Mouse (Mus musculus): ENCODE data around the gene Mapk8ip3.

The Mapk8ip3 gene

DNA sequence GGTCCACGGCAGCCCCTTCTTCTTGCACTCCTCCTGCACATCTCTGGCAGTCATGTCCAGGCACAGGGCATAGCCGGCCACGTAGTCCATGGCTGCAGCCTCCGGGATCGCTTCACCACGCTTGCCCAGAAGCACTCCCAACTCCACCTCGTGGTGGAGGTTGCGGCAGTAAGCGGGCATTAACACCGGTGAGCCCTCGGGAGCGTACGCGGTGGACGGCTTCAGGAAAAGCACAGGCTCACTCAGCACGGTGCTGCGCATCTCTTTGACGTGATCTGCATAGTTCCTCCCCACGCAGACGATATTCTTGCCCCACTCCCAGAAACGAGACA is 87.1 kb downstream of the Mapk8ip3 start:
- no peak for DNase-seq (ENCODE audit: low spot score in 2 of 2)

DNA sequence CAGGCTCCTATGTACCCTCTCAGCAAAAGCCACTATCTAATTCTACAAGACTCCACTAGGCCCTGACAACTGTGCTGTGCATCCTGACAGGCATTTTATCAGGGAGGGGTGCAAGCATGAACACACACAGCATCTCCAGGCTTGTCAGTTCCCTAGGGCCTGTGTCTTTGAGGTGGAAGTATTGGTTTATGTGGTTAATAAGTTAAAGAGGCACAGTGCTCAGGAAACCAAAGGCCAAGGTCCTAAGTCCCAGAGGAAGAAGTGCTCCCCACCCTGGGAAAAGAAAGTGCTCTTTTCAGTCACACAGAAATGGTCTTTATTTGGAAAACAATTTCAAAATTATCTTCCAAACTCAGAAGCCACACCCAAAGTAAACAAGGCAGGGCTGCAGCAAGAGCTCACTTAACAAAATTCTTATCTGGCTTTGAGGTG is 88.2 kb downstream of the Mapk8ip3 start:
- peak; percentile 42 to 57 for DNase-seq (ENCODE audit: low spot score in 2 of 2)

- no peak for DNase-seq (ENCODE audit: low spot score in 2 of 2)
Observed at GRCm38 (mm10) chr17:24847386-24847785, 89.4 kb downstream of the Mapk8ip3 start.

- no peak for DNase-seq (ENCODE audit: low spot score in 2 of 2)
Observed at GRCm38 (mm10) chr17:24844525-24844924, 92.3 kb downstream of the Mapk8ip3 start.

DNA sequence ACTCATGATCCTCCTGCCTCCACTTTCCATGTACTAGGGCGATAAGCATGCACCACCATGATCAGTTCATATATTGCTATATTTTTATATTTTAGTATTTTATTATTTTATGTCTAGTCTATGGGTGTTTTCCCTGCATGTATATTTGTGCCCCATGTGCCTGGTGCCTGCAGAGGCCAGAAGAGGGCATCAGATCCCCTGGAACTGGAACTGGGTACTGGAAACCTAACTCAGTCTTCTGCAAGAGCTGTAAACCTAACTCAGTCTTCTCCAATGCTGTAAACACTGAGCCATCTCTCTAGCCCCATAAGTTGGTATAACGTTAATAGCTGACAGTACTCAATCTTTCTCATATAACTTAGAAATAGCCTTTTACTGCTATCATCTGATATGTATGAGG is 94.1 kb downstream of the Mapk8ip3 start:
- peak in 1 of 2 experiments; percentile 53 for DNase-seq (ENCODE audit: low spot score in 2 of 2)

Data from spleen, postnatal 10 days (tissue).